ENCODE assay signal across 7 mouse cellular contexts in the genomic region with DNA sequence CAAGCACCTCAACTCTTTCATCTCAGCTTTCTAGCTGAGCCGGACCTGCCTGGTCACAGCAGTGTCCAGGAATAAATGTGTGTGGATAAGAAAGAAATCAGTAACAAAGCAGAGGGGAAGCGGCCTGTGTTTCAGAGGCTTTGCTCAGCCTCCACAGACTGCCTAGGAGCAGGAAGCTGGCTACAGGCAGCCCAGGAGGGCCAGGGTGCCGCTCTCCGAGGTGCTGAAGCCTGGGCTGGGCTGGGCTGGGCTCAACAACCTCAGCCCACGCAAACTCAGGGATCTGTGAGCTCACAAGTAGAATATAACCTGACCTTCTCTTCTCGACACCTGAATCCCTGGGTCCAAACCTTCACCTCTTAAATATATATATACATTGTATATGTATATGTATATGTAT. TPM values are rescaled to one million over a fixed set of nuclear protein-coding genes. Genes with fewer than 3 reads are reported as not detected.
A peak's percentile ranks its signal among the peaks of the same experiment; 100 is the strongest.
DNase-seq lines count a peak whose midpoint lies in the region; ATAC-seq lines count a peak whose summit lies in the region.

No protein-coding gene starts in this region.

- H3K4me1 ChIP-seq in hindbrain, embryonic 15.5 days (replicated peaks): peaks cover 28% of the 10 kb centered on the region

- H3K27me3 ChIP-seq in hindbrain, embryonic 15.5 days: no peaks in the 10 kb centered on the region

- no peaks in the 10 kb centered on the region for H3K36me3 ChIP-seq in hindbrain, embryonic 15.5 days

- no peak overlapping the region for H3K4me2 ChIP-seq in hindbrain, embryonic 15.5 days

- WGBS in hindbrain, embryonic 15.5 days: 34% methylated on average over 6 of the region's 6 CpGs

- DNase-seq in urinary bladder, postnatal 14 days (ENCODE audit: low spot score): peak; percentile 57
- DNase-seq in urinary bladder, postnatal 10 days (ENCODE audit: low spot score): no peak
- DNase-seq in c-Kit-positive CD71-negative TER-119-negative erythroid progenitor cells, embryonic 14.5 days (ENCODE audit: low read depth): peak; percentile 36
- peak; percentile 78 for DNase-seq in mesoderm, embryonic 11.5 days (ENCODE audit: low read depth, low spot score)
- peak; percentile 52 for DNase-seq in thymus, postnatal 25 days

- no peak for ATAC-seq in hindbrain, embryonic 15.5 days (ENCODE audit: low FRiP score, low read depth)
- no peak for ATAC-seq in megakaryocyte, adult 5-6 weeks (ENCODE audit: poor library complexity, severe bottlenecking)

- H3K27ac ChIP-seq in hindbrain, embryonic 15.5 days (replicated peaks): peak overlapping the region; percentile 65; the same call in 1 of the 2 replicates

- H3K4me3 ChIP-seq in hindbrain, embryonic 15.5 days: no peak overlapping the region

- H3K9me3 ChIP-seq in hindbrain, embryonic 15.5 days: no peaks in the 10 kb centered on the region

- no peak overlapping the region for H3K9ac ChIP-seq in hindbrain, embryonic 15.5 days

RNA-seq across cellular contexts. Expression of a gene that starts 54.6 kb away (rescaled TPM):
- polyA plus RNA-seq in hindbrain, embryonic 15.5 days (2015; fragmentation: Nextera tagmentation; extraction: Ambion mirVana): 8.7 TPM in 2 replicates
- not detected in 2 replicates for total RNA-seq in megakaryocyte, adult 5-6 weeks (2015)
- total RNA-seq in megakaryocyte, adult 5-6 weeks (2017): not detected in 2 replicates
